In genomic region chr10:9327881-9328280, GRCm38 (mm10) we compare ENCODE assay signal across 8 mouse cellular contexts.
DNase-seq lines count a peak whose midpoint lies in the region.
"Not testable (repeated sequence)": the region's sequence is repeated elsewhere in the genome, so short reads cannot be mapped to it uniquely, and the experiment has no call there.

No protein-coding gene starts in this region.

- DNase-seq in adrenal gland, adult 2 months = peak; percentile 17
- peak; percentile 87 to 88 for DNase-seq in cerebellum, postnatal 10 days
- peak; percentile 27 for DNase-seq in gastrocnemius, postnatal 14 days
- peak; percentile 63 for DNase-seq in heart, postnatal 4 days
- peak; percentile 17 for DNase-seq in kidney, postnatal 10 days
- peak; percentile 72 to 75 for DNase-seq in lung, adult 18-20 months
- peak; percentile 78 for DNase-seq in lung, postnatal 14 days
- peak; percentile 22 for DNase-seq in right cerebral cortex, postnatal 4 days

- intact Hi-C loops in gastrocnemius, postnatal 14 days (cut with DNase I; ENCODE audit: low total_unique reads) = not testable (repeated sequence)

Comparison
In these comparisons a context has a peak if more than half of its experiments do, and no peak if none do; other contexts are left out.
1. Peak in every context shown above with its lines: DNase-seq.
2. DNase-seq: peak in every context shown above with its lines; median percentile 88 in cerebellum, postnatal 10 days; 78 in lung, postnatal 14 days; 74 in lung, adult 18-20 months; 63 in heart, postnatal 4 days; 27 in gastrocnemius, postnatal 14 days; 22 in right cerebral cortex, postnatal 4 days; 17 in adrenal gland, adult 2 months; 17 in kidney, postnatal 10 days.